Mouse (Mus musculus): ENCODE measurements at regions not wholly inside any gene's neighbourhood (a gene's known extent, or its start where the extent isn't known, plus 50 kb on each side); places are given as distances from the start of the nearest gene placed in this dataset.

DNA sequence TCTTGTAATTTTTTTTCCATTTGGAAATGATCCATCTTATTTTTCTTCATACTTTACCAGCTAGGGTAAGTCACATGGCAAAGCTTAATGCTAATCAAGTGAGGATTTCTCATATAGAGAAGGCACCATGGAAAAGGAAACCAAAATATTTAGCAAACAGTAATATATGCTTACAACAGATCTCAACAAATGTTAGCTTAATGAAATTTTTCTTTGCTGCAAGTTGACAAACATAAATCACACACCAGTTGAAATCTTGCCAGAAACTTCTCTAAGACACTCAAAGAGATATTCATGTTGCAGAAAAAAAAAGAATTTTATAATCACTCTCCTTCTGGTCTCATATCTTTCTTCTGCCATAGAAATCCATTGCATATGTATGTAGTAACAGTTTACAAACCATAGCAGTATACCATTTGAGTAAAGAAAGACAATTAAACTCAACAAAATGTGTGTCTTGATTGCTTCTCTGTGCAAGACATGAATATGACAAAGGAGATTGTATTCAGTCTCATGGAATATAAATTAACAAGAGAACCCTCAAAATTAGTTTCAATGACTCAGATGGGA is 408.3 kb upstream of the Gm10306 start:
- no peak for TF ChIP-seq CTCF (IDR thresholded peaks at IDR 0.05; ENCODE audit: low read depth)
- no peak for TF ChIP-seq EP300 (IDR thresholded peaks at IDR 0.05; ENCODE audit: low read depth)

Data from heart, postnatal 0 days (tissue).